Mouse (Mus musculus) CD4-positive, CD25-positive, alpha-beta regulatory T cell, adult 4 months (primary cell): ENCODE results near the gene Brpf1. TPM values are rescaled to one million over a fixed set of nuclear protein-coding genes. Genes with fewer than 3 reads are reported as not detected.

ENCODE experiments used
- ATAC-seq: one replicate; pipeline ENCODE4 v1.8.0; 2017
- polyA plus RNA-seq, 2 experiments: library from polyadenylated mRNA; unstranded; fragments of 100-300 nt; shearing (Covaris generic); gene quantifications; one replicate each; pipeline ENCODE4 v1.2.1; 2017

Gene Brpf1
- polyA plus RNA-seq, 2 experiments from 2014 or later, result 11.7 to 12.0 TPM

DNA sequence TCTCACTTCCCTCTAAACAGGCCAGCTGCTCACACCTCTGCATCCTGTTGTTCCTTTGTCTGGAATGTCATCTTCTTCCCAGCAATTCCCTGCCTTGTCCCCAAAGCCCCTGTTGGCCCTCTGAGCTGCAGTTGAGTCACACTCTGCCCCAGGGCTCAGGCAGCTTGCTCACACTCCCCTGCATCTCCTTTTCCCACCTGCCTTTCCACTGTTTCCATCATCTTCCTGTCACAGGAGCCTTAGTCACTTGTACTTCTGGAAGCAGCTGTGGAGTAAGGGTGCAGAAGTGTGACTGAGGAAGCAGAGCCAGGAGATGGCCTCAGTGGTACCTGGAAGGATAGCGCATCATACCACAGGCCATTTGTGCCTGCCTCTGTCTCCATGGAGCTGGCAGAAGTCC lies 55.3 kb downstream of the Brpf1 start:
- no peak for ATAC-seq

DNA sequence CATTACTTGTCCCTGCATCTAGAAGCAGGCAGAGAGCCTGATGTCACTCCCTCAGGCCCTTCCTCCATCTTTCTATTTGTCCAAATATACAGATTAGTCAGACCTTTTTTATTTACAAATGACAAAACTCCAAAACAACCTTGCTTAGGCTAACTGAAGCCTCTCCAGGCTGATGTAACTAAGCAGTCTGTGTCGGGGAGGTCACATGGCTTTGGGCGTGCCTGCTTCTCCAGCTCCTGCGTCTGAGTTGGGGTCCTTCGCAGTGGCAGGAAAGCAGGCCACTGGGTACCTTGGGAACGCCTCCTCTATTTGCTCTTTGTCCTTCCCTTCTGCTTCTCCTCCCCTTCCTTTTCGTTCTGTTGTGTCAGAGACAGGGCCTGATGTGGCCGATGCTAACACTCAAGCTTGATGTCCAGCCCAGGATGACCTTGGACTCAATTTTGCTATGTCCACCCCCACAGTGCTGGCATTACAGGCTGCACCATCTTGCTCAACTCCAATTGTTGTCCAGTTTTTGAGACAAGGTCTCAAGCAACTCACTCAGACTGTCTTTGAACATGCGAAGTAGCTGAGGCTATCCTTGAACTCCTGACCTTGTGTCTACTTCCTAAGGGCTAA lies 57.7 kb downstream of the Brpf1 start:
- no peak for ATAC-seq

DNA sequence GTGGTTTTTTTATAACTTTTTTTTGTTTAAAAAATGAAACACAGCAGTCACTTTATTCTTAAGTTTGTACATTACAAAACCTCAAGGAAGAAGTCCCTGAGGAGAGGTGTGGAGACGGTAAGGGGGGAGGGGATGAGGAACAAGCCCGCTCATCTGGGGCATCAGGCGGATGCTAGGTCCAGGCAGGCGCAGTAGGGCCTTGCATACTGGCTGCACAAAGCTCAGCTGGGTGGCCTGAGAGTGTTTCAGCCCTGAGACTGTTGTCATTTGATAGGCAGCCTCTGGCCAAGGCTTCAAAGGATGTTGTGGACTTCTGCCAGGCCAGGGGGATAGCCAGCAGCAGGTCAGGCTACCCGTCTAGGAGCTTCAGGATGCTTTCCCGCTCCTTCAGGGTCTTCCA lies 59.7 kb downstream of the Brpf1 start:
- no peak for ATAC-seq

DNA sequence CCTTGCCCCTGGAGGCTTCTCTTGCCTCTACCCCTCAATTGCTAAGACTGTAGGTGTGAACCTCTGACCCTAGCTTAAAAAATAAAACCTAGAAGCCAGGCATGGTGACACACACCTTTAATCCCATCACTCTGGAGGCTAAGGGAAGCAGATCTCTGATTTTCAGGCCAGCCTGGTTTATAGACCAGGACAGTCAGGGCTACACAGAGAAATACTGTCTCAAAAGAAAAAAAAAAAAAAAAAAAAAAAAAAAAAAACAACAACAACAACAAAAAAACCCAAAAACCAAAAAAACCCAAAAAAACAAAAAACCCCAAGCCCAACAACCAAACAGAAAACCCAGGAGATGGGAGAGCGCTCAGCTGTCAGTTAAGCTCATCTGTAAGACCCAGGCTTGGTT lies 60.6 kb downstream of the Brpf1 start:
- no peak for ATAC-seq

DNA sequence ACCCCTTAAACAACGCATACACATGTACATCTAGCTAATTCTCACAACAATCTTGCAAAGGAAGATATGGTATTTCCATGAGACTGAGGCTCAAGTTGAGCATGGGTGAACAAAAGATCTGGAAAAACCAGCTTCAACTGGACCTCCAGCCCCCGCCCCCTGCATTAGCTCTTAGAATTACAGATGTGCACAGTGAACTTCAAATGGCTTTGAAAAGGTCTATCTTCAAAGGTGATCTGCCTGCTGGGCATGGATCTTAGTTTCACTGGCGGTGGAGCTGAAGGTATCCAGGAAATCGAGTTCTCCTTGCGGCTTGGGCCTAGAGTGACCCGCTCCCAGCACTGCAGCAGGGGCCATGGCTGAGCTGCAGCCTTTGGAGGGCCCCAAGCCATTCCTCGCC lies 61.2 kb downstream of the Brpf1 start:
- no peak for ATAC-seq

DNA sequence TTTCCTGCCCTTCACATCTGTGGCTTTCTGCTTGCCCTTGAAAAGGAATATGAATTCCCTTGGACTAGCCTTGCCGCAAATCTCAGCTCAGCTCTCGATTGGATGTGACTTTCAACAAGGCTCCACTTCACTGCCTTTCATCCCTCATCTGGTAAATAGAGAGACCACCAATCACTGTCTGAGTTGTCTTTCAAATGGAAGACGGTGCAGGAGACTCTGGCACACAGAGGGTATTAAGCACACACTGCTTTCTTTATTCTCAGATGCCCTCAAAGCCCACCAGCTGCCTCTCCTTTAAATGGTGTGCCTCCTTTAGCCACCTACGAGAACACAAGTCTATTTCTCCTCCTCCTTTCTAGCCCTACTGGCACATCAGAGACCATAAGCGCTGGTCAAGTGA lies 61.6 kb downstream of the Brpf1 start:
- ATAC-seq, result no peak

DNA sequence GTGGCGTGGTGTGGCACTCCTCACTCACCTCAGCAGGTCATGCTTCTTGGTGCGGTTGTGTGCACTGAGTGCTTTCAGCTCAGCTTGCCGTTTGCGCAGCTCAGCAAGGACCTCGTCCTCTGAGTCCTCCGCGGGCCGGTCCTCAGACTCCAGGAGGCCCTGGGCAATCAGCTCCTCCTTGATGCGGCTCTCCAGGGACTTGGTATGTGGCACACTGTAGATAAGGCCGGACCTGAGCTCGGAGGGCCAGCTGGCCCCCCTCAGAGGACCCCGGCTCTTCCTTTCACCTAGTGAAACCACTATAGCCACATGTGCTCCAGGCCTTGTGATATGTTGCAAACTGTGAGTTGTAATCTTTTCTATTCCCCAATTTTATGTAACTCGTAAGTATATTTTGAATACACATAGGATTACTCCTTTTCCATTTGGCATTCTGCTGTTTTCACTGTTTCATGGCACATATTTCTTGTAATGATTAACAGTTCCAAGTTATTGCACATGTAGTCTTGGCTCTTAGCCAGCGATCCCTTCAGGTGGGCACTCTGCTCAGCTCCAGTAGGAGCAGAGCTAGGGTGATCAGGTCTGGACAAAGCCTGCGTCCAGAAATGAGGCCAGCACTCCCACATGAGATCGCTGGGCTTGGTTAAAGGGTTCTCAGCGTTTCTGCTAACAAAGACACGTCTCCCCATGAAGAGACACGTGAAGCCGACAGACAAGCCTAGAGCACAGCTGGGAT lies 63.4 kb downstream of the Brpf1 start:
- ATAC-seq, result no peak

DNA sequence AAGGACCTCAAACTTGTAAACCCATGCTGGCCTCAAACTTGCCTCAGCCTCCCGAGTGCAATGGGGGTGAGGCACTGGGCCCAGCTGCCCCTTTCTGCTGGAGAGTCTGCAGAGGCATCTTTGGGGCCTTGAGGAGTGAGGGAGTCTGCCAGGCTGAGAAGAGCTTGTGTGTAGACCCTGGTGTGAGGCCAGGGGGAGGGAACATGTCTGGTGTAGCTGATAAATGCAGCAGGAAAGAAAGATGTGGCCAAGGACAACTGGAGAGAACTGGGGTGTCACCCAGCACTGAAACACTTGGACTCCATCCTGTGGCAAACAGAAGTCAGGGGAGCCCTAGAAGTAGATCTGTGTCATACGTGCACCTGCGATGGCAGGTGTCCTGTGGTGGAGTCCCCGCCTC lies 66.6 kb downstream of the Brpf1 start:
- no peak for ATAC-seq

Other genes starting within 250 kb of the Brpf1 start
- 10 to 100 TPM; 31.9 to 37.2 TPM for gene Setd5, start 229.8 kb upstream of the Brpf1 start, polyA plus RNA-seq
- gene Lhfpl4, start 111.8 kb upstream of the Brpf1 start, polyA plus RNA-seq, result under 1 TPM in 1 of 2 experiments, not detected in 1; 0.90 TPM
- 10 to 100 TPM; 20.6 to 25.6 TPM for gene Mtmr14, start 69.3 kb upstream of the Brpf1 start, polyA plus RNA-seq
- under 1 TPM; 0.23 to 0.28 TPM for gene Cpne9, start 24.8 kb upstream of the Brpf1 start, polyA plus RNA-seq
- 10 to 100 TPM; 15.9 to 26.2 TPM for gene Ogg1, start 19.8 kb downstream of the Brpf1 start, polyA plus RNA-seq
- gene Camk1, start 36.8 kb downstream of the Brpf1 start, polyA plus RNA-seq, result 1 to 10 TPM; 2.2 to 2.9 TPM
- 10 to 100 TPM; 39.2 to 47.5 TPM for gene Tada3, start 70.7 kb downstream of the Brpf1 start, polyA plus RNA-seq
- gene Arpc4, start 71.0 kb downstream of the Brpf1 start, polyA plus RNA-seq, result 100 to 1,000 TPM; 574 to 794 TPM
- 10 to 100 TPM; 22.7 to 24.0 TPM for gene Ttll3, start 82.1 kb downstream of the Brpf1 start, polyA plus RNA-seq
- gene Rpusd3, start 112.2 kb downstream of the Brpf1 start, polyA plus RNA-seq, result 10 to 100 TPM in 1 of 2 experiments, 1 to 10 TPM in 1; 9.8 to 10.2 TPM
- not detected for gene Cidec, start 128.6 kb downstream of the Brpf1 start, polyA plus RNA-seq
- 10 to 100 TPM; 54.9 to 66.3 TPM for gene Jagn1, start 135.4 kb downstream of the Brpf1 start, polyA plus RNA-seq
- 1 to 10 TPM in 1 of 2 experiments, not detected in 1; 1.2 TPM for gene Il17re, start 151.3 kb downstream of the Brpf1 start, polyA plus RNA-seq
- gene Il17rc, start 164.3 kb downstream of the Brpf1 start, polyA plus RNA-seq, result not detected
- gene Creld1, start 176.2 kb downstream of the Brpf1 start, polyA plus RNA-seq, result 1 to 10 TPM; 7.3 to 8.4 TPM
- not detected for gene Prrt3, start 194.8 kb downstream of the Brpf1 start, polyA plus RNA-seq
- 10 to 100 TPM; 56.2 to 68.2 TPM for gene Emc3, start 224.5 kb downstream of the Brpf1 start, polyA plus RNA-seq
- 1 to 10 TPM; 2.0 to 3.2 TPM for gene Fancd2, start 224.5 kb downstream of the Brpf1 start, polyA plus RNA-seq